Mouse (Mus musculus) hindbrain, embryonic 14.5 days (tissue): Measurements from ENCODE around the gene Mark2. TPM values are rescaled to one million over a fixed set of nuclear protein-coding genes. Genes with fewer than 3 reads are reported as not detected.

Experiments used
- polyA plus RNA-seq: library from polyadenylated mRNA; unstranded; fragments of >200 nt; fragmentation: Nextera tagmentation; extraction: Ambion mirVana; gene quantifications from 2 replicates; pipeline ENCODE4 v1.2.1, GENCODE M21; 2014

Mark2 gene
- polyA plus RNA-seq, 1 experiment from 2014 or later, result 50.7 TPM

Other genes starting within 250 kb of the Mark2 start
- gene Flrt1, start 236.1 kb downstream of the Mark2 start, polyA plus RNA-seq, result 8.7 and 9.5 TPM in 2 replicates
- gene Otub1, start 135.5 kb downstream of the Mark2 start, polyA plus RNA-seq, result 231 and 234 TPM in 2 replicates
- gene Cox8a, start 124.2 kb downstream of the Mark2 start, polyA plus RNA-seq, result 1,225 and 1,275 TPM in 2 replicates
- 67.6 and 69.1 TPM in 2 replicates for gene Naa40, start 100.7 kb downstream of the Mark2 start, polyA plus RNA-seq
- gene Rcor2, start 74.5 kb downstream of the Mark2 start, polyA plus RNA-seq, result 12.0 and 13.4 TPM in 2 replicates
- 21.8 and 25.8 TPM in 2 replicates for gene Spindoc, start 41.1 kb upstream of the Mark2 start, polyA plus RNA-seq
- 15.4 and 16.3 TPM in 2 replicates for gene 2700081O15Rik, start 75.8 kb upstream of the Mark2 start, polyA plus RNA-seq
- gene Rtn3, start 141.4 kb upstream of the Mark2 start, polyA plus RNA-seq, result 549 and 625 TPM in 2 replicates
- gene Atl3, start 152.2 kb upstream of the Mark2 start, polyA plus RNA-seq, result 7.0 TPM in 2 replicates
- gene Pla2g16, start 215.6 kb upstream of the Mark2 start, polyA plus RNA-seq, result 5.3 and 5.6 TPM in 2 replicates